Mouse (Mus musculus): ENCODE measurements around the gene Azin2. TPM values are rescaled to one million over a fixed set of nuclear protein-coding genes. Genes with fewer than 3 reads are reported as not detected.

Gene Azin2
- polyA plus RNA-seq, 1 experiment from 2014 or later = 20.3 TPM

DNA sequence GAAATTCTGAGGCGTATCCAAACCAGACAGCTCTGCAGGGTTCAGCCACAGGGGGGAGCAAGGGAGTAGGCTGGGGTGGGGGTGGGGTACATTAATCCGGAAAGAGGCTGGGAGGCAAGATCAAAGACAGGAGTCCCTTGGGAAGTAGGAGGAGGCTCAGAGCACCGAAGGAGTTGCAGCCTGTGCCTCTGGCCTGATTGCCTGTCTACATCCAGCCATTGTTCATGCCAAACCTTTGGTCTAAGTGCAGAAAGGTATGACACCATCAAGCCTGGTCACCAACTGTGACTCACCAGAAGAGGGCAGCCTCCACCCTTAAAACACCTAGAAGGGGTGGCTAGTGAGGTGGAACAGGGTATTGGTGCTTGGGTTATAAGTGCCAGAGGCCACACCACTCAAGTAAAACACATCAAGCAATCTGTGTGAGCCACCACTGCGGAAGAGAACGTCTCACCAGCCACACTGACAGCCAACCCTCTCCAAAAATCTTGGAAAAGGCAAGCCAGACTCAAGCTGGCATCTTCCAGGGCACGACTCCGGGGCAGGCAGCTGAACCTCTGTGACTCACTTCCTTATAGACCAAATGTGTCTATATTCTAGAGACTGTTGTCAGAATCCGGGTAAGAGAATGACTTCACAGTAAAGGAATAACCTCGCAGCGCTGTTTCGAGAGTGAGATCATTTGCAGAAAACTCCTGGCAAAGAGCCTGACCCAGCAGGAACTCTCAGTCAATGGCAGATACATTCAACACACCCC is 4.9 kb downstream of the Azin2 start:
- Histone ChIP-seq H3K4me2 (no peak overlapping the region), H3K36me3 (no peaks in the 10 kb centered on the region), H3K9ac (replicated peaks) (no peak overlapping the region), H3K27ac (replicated peaks) (peak overlapping the region; percentile 47), H3K4me3 (replicated peaks) (no peak overlapping the region), H3K9me3 (replicated peaks) (no peaks in the 10 kb centered on the region), H3K4me1 (peaks cover 38% of the 10 kb centered on the region), H3K27me3 (replicated peaks) (no peaks in the 10 kb centered on the region)
- ATAC-seq (ENCODE audit: low FRiP score) = no peak
- 41% methylated on average over 11 of the region's 11 CpGs for WGBS

DNA sequence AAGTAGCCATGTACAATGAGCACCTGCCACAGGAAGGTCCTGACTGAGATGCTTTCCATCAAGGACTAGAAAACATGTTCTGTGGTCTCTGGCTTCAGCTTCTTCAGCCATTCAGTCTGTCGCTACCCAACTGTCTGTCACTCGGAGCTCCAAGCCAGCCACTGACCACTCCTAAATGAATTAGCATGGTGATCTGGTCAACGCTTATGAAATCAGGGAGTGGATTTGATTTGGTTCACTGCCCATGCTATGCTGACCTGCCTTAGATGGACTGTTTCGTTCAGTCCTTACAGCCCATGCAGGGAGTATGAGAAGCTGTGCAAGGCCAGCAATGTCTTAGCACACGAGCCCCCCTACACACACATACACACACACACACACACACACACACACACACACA is 8.4 kb downstream of the Azin2 start:
- H3K9me3 ChIP-seq (replicated peaks) = no peaks in the 10 kb centered on the region
- H3K27ac ChIP-seq (replicated peaks) = no peak overlapping the region
- H3K9ac ChIP-seq (replicated peaks) = no peak overlapping the region
- H3K36me3 ChIP-seq = no peaks in the 10 kb centered on the region
- H3K4me3 ChIP-seq (replicated peaks) = no peak overlapping the region
- ATAC-seq (ENCODE audit: low FRiP score) = no peak
- H3K4me1 ChIP-seq = peaks cover 19% of the 10 kb centered on the region
- no peaks in the 10 kb centered on the region for H3K27me3 ChIP-seq (replicated peaks)
- no peak overlapping the region for H3K4me2 ChIP-seq
- WGBS = 79% methylated on average over 5 of the region's 5 CpGs

DNA sequence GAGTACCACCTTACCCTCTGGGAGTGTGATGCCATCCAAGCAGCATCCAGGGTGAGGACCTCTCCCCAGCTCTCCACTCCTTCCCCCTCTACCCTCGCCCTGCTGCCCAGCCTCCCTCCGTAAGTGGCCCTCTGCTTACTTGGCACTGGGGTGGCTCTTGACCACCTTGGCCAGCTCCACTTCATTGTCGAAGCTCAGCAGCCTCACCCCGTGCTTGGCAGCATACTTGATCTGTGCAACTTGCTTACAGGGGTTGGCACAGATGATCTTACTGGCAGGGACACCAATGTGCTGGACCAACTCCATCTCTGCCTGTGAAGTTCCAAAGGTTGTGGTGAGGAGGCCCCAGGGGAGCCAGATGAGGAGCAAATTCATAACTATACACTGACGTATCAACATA is 11.8 kb downstream of the Azin2 start:
- H3K27me3 ChIP-seq (replicated peaks) = no peaks in the 10 kb centered on the region
- no peak overlapping the region for H3K9ac ChIP-seq (replicated peaks)
- H3K4me2 ChIP-seq = no peak overlapping the region
- no peaks in the 10 kb centered on the region for H3K9me3 ChIP-seq (replicated peaks)
- H3K4me1 ChIP-seq = peaks cover 12% of the 10 kb centered on the region; the same call in 1 of the 2 replicates
- ATAC-seq (ENCODE audit: low FRiP score) = no peak
- H3K36me3 ChIP-seq = no peaks in the 10 kb centered on the region
- WGBS = 77% methylated on average over 5 of the region's 5 CpGs
- no peak overlapping the region for H3K4me3 ChIP-seq (replicated peaks)
- H3K27ac ChIP-seq (replicated peaks) = no peak overlapping the region

DNA sequence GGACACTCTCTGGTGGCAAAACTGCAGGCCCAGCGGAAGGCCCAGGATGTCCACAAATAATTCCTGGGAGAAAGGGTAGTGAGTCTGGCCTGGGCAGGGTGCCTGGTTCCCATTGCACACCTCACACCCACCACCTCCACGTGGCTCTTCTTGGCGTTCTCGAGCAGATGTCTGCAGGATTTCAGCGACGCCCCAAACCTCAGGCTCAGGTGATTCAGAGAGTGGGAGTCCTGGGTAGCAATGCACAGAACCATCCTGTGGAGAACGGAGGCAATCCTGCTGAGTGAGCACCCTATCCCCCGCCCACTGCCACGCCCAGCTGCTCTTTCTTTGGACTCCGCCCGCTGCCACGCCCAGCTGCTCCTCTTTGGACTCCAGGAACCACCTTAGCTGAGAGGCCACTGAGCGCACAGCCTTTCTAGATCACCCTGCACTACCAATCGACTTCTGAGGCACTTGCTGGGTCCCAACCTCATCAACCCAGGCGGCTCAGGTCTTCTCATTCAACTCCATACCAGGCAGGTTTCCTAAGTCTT is 12.7 kb downstream of the Azin2 start:
- no peaks in the 10 kb centered on the region for H3K36me3 ChIP-seq
- no peak for ATAC-seq (ENCODE audit: low FRiP score)
- no peak overlapping the region for H3K4me3 ChIP-seq (replicated peaks)
- H3K27me3 ChIP-seq (replicated peaks) = no peaks in the 10 kb centered on the region
- H3K9me3 ChIP-seq (replicated peaks) = no peaks in the 10 kb centered on the region
- H3K4me2 ChIP-seq = no peak overlapping the region
- H3K9ac ChIP-seq (replicated peaks) = no peak overlapping the region
- H3K27ac ChIP-seq (replicated peaks) = no peak overlapping the region
- H3K4me1 ChIP-seq = peaks cover 10% of the 10 kb centered on the region; the same call in 1 of the 2 replicates
- WGBS = 47% methylated on average over 15 of the region's 15 CpGs

DNA sequence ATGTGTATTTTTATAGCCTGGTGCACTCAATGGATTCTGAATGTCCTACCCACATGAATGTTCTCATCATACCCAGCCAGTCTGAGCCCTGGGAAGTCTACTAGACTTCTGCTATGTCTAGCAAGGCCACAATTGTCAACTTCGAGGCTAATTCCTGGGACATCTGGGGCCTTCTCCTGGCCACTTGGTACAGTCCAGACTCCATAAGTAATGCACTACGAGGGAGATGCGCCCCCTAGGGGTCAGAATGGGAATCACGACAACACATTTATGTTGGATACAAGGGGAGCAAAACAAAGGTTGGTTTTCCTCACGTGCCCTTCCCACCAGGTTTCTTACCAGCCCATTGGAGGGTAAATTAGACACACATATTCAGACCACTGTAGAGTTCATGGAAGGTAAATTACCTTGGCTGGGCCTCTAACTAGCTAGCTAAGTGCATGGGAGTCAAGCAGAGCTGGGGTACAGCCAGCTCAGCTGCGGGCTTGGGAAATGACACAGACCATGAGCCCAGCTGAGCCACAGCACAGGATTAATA is 14.0 kb downstream of the Azin2 start:
- Histone ChIP-seq H3K9ac (replicated peaks) (no peak overlapping the region), H3K4me1 (peaks cover 10% of the 10 kb centered on the region; the same call in 1 of the 2 replicates), H3K27me3 (replicated peaks) (no peaks in the 10 kb centered on the region), H3K36me3 (no peaks in the 10 kb centered on the region), H3K4me2 (no peak overlapping the region), H3K9me3 (replicated peaks) (no peaks in the 10 kb centered on the region), H3K4me3 (replicated peaks) (no peak overlapping the region), H3K27ac (replicated peaks) (no peak overlapping the region)
- ATAC-seq (ENCODE audit: low FRiP score) = no peak
- 30% methylated on average over 6 of the region's 6 CpGs for WGBS

DNA sequence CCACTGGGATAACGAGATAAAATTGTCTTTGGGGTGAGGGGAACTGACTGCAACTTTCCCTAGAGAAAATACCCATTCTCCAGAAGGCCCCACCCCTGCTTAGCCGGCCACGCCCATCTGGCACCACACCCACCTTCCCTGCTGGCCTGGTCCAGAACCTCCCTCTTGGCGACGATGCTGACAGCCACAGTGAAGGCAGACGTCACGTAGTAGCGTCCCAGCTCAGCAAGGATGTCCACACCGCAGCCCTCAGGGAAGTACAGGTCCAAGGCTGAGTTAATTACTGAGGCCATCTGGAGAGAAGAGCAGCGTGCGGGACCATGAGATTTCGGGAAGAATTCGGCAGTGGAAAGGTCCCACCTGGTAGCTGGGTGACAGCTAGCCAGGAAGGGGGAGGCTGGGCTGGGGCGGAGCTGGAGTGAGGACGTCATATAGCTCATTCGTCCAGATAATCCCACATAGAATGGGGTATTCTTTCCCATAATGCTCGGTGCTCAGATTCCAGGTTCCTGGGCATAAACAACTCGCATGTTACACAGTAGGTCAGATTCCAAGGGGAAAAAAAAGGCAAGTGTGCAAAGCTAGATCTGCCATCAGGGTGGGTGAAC is 14.8 kb downstream of the Azin2 start:
- peak overlapping the region; percentile 8; the same call in 1 of the 2 replicates for H3K4me3 ChIP-seq (replicated peaks)
- peak overlapping the region; percentile 34 for H3K4me2 ChIP-seq
- no peaks in the 10 kb centered on the region for H3K9me3 ChIP-seq (replicated peaks)
- H3K4me1 ChIP-seq = peaks cover 10% of the 10 kb centered on the region; the same call in 1 of the 2 replicates
- H3K27me3 ChIP-seq (replicated peaks) = no peaks in the 10 kb centered on the region
- H3K36me3 ChIP-seq = no peaks in the 10 kb centered on the region
- 19% methylated on average over 18 of the region's 18 CpGs for WGBS
- no peak overlapping the region for H3K27ac ChIP-seq (replicated peaks)
- no peak overlapping the region for H3K9ac ChIP-seq (replicated peaks)
- no peak for ATAC-seq (ENCODE audit: low FRiP score)

DNA sequence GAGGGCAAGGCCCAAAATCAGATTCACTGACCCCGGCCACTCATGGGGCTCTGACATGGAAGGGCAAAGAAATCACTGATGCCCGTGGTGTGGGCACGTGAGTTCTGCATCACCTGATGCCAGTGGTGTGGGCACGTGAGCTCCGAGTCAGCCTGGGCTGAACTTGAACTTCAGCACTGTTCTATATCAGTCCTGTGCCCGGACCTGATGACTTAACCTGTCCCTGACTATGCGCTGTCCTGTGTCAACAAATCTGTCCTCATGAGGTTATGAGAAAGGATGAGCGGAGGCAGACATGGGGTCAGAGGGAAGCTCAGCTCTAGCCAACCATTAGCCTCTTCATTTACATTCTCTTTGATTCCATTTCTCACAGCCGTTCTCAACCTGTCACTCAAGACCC is 15.5 kb downstream of the Azin2 start:
- no peaks in the 10 kb centered on the region for H3K9me3 ChIP-seq (replicated peaks)
- H3K27ac ChIP-seq (replicated peaks) = no peak overlapping the region
- H3K36me3 ChIP-seq = no peaks in the 10 kb centered on the region
- 83% methylated on average over 9 of the region's 9 CpGs for WGBS
- peaks cover 10% of the 10 kb centered on the region; the same call in 1 of the 2 replicates for H3K4me1 ChIP-seq
- no peak overlapping the region for H3K9ac ChIP-seq (replicated peaks)
- no peak for ATAC-seq (ENCODE audit: low FRiP score)
- no peak overlapping the region for H3K4me3 ChIP-seq (replicated peaks)
- H3K4me2 ChIP-seq = no peak overlapping the region
- no peaks in the 10 kb centered on the region for H3K27me3 ChIP-seq (replicated peaks)

DNA sequence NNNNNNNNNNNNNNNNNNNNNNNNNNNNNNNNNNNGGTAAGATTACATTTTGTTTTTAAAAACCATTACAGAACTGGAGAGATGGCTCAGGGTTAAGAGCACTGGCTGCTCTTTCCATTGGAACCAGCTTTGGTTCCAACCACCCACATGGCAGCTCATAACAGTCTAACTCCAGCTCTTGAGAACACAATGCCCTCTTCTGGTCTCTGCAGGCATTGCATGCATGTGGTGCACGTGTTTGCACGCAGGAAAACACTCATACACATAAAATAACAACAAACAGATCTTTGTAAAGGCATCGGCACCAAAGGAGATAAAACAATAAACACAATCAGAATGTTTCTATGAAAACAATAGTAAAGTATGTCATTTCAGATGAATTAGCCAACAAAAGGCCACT is 19.9 kb downstream of the Azin2 start:
- H3K27me3 ChIP-seq (replicated peaks) = no peaks in the 10 kb centered on the region
- 0 out of 2 replicates have a peak, but pooled peaks cover 1% of the 10 kb centered on the region for H3K4me1 ChIP-seq
- H3K4me3 ChIP-seq (replicated peaks) = no peak overlapping the region
- H3K36me3 ChIP-seq = no peaks in the 10 kb centered on the region
- H3K9ac ChIP-seq (replicated peaks) = no peak overlapping the region
- no peaks in the 10 kb centered on the region for H3K9me3 ChIP-seq (replicated peaks)
- WGBS = 62% methylated on average over 3 of the region's 3 CpGs
- no peak for ATAC-seq (ENCODE audit: low FRiP score)
- no peak overlapping the region for H3K27ac ChIP-seq (replicated peaks)
- no peak overlapping the region for H3K4me2 ChIP-seq

DNA sequence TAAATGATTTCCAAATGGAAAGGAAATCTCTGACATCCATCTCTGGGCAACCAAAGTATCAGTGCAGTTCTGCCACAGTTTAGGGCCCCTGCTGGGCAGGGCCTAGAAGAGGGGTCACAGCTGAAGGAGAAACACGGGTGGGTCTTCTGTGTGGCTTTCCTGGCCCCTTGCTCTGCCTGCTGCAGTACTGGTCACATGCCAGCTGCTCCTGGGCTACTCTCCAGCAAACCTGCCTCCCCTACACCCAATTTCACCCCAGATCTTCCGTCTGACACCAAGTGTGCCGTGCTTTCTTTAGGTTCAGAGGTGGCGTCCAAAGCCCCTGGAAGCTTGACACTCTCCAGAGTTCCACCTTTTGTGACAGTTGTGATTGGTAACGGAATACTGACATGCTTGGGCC is 26.6 kb downstream of the Azin2 start:
- Histone ChIP-seq H3K4me3 (replicated peaks) (no peak overlapping the region), H3K27me3 (replicated peaks) (no peaks in the 10 kb centered on the region), H3K9ac (replicated peaks) (no peak overlapping the region), H3K4me2 (no peak overlapping the region), H3K27ac (replicated peaks) (no peak overlapping the region), H3K36me3 (no peaks in the 10 kb centered on the region), H3K4me1 (no peaks in the 10 kb centered on the region), H3K9me3 (replicated peaks) (no peaks in the 10 kb centered on the region)
- WGBS = 77% methylated on average over 5 of the region's 5 CpGs
- ATAC-seq (ENCODE audit: low FRiP score) = no peak

DNA sequence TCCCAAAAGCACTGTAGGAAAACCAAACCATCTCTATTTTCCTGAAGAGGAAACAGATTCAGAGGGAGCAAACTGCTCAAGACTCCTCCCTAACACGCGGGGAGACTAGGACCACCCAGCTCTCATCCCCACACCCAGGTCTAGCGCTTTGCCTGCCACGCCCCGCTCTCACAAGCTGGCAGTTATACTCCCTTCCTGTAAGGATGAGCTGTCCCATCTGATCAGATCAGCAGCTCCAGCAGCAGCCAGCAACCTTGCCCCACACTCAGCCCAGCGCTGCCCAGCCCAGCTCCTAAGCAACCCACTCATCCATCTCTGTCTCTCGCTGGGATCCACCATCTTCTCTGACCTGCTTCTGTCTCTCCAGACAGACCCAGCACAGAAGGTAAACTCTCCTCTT is 29.5 kb downstream of the Azin2 start:
- Histone ChIP-seq H3K9ac (replicated peaks) (no peak overlapping the region), H3K27me3 (replicated peaks) (no peaks in the 10 kb centered on the region), H3K9me3 (replicated peaks) (no peaks in the 10 kb centered on the region), H3K4me3 (replicated peaks) (no peak overlapping the region), H3K36me3 (no peaks in the 10 kb centered on the region), H3K4me2 (no peak overlapping the region), H3K4me1 (no peaks in the 10 kb centered on the region), H3K27ac (replicated peaks) (no peak overlapping the region)
- 70% methylated on average over 7 of the region's 7 CpGs for WGBS
- ATAC-seq (ENCODE audit: low FRiP score) = no peak

DNA sequence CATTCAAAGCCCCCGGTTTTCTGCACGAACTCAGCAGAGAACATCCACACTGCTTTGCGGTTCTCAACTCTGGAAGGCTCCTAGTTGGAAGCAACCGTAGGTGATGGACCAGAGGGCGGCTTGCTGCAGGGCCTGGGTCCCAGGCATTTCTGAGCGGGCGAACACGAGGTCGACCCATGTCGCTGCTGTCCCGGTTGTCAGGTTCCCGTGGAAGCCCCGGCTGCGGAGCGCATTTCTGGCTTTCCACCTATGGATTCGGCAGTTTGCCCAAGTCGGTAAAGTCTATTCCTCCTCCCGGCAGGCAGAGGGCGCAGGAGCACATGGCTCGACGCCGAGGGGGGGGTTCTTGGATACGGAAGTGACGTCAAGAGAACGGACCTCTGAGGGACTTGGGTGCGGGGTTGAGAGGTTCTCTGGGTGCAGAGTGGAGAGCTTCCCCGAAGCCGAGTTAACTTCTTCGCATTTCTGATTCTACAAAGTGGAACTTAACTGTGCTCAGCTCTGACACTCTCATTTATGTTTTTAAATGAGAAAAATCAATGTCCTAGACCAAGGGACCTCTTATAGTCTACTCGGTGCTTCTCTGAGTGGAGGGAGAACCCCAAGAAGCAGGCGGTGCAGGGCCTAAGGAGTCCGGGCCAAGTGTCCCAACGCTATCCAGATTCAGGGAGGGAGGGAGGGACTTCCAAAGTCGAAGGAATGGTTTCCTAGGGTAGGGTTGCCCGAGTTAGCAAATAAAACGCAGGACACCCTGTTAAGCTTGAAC is 37.2 kb downstream of the Azin2 start:
- no peaks in the 10 kb centered on the region for H3K9me3 ChIP-seq (replicated peaks)
- H3K4me2 ChIP-seq = peak overlapping the region; percentile 81
- 12% methylated on average over 36 of the region's 36 CpGs for WGBS
- H3K4me1 ChIP-seq = peaks cover 10% of the 10 kb centered on the region
- peak overlapping the region; percentile 77 for H3K27ac ChIP-seq (replicated peaks)
- peak; percentile 91 for ATAC-seq (ENCODE audit: low FRiP score)
- peaks cover 8% of the 10 kb centered on the region; the same call in 1 of the 2 replicates for H3K27me3 ChIP-seq (replicated peaks)
- H3K9ac ChIP-seq (replicated peaks) = peak overlapping the region; percentile 62
- no peaks in the 10 kb centered on the region for H3K36me3 ChIP-seq
- peak overlapping the region; percentile 48 for H3K4me3 ChIP-seq (replicated peaks)

Measured in neural tube, embryonic 15.5 days (tissue).